Mouse (Mus musculus) yolk sac, embryonic 10.5 days (tissue): Measurements from ENCODE around the gene Radil.
A peak's percentile ranks its signal among the peaks of the same experiment; 100 is the strongest.

ENCODE experiments used
- DNase-seq: peaks from one replicate; pipeline ENCODE4 v3.0.0-alpha.2; 2017; ENCODE audit warnings: low spot score

Gene Radil

DNA sequence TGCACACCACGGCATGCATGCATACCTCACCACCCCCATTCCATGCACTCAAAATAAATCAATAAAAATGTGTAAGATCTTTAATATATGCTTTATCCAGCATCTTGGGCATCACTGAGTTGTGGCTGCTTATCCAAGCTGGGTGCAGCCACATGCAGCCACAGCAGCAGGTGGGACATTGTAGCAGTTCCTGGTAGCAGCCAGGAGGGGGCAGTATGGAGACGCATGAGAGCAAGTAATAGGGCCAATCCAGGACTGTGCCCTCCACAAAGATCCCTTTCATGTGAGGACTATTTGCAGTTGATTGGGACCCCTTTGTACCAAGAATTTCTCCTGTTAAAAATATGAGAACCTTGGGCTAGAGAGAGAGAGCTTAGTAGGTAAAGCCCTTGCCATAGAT lies 68.4 kb downstream of the Radil start:
- no peak for DNase-seq

DNA sequence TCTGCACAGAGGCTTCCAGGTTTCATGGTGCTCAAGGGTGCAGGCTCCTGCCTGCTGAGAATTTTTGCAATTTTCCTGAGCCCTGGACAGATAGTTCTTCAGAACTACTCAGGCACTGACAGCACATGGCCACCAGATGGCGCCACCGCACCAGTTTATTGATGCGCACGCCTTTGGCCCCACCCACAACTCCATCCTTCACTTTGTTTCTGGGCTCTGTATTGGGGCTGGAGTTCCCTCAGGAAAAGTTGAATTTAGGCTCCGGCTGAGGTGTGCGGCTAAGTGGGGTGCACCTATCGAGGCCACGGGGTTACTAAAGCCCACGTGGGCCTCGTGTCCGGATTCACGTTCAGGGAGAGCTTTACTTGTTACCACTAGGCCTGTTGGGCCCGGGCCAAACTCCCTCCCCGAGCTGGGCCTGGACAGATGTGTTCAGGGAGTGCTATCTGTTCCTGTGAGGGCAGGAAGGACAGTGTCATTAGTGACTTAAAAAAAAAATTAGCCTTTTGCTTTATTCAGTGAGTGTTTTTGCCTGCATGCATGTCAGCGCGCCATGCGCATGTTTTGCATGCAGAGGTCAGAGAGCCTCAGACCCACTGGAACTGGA lies 72.0 kb downstream of the Radil start:
- peak; percentile 59 for DNase-seq

DNA sequence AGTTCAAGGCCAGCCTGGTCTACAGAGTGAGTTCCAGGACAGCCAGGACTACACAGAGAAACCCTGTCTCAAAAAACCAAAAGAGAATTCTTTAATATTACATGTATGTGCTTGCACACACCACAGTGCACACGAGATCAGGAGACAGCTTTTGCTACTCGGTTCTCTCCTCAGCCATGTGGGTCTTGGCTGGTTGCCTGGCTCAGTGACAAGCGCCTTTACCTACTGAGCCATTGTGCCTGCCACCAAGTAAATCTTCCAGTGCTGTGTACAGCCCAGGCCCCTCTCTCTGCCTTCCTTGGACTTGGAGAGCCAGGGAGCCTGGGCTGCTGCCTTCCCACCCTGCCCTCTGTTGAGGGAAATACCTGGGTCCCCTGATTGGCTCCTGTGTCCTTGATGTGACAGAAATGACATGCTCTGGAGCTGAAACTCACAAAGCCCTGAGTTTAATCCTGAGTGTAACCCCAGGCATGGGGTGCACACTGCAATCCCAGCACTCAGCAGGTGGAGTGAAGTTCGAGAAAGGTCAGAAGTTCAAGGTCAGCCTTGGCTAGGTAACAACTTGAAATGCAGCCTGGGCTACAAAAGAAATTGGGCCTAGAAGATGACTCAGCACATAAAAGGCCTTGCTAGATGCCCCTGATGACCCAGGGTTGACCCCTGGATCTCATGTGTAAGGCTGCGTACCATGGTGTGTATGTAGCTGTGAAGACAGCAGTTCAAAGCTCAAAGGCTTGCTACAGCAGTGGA lies 72.9 kb downstream of the Radil start:
- no peak for DNase-seq

DNA sequence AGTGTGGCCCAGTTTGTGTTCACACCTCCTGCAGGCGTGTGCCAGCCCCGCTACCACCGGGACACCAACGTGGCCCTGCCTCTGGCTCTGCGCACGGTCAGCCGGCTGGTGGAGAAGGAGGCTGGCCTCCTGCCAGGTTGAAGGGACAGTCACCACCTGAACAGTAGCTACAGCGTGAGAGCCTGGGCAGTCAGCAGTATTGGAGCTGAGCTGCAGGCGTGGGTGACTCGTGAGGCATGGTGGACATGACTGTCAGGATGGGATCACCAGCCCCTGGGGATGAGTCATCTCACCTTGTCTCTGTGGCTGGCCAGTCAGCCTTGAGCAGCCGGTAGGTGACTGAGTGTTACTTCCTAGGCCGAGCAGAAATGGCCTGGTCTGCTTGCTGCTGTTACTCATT lies 73.6 kb downstream of the Radil start:
- DNase-seq, result no peak

GRCm38 (mm10) chr5:142475669-142476068 lies 75.2 kb downstream of the Radil start:
- no peak for DNase-seq

- DNase-seq, result no peak
Measured at GRCm38 (mm10) chr5:142473696-142474095, 77.2 kb downstream of the Radil start.

DNA sequence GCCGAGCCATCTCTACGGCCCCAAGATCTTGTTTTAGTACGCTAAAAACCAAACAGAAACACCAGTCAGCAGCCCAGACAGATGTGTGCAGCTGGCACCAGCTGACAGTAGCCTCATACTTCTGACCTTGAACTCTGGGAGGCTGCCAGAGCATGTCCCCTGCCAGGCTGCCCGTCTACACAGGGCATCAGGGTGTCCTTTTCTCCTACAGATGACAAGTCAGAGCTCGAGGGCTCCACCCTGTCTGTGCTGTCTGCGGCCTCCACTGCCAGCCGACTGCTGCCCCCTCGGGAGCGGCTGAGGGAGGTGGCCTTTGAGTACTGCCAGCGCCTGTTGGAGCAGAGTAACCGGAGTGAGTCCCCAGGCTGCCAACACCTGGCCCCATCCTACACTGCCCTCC lies 81.1 kb downstream of the Radil start:
- DNase-seq, result no peak

DNA sequence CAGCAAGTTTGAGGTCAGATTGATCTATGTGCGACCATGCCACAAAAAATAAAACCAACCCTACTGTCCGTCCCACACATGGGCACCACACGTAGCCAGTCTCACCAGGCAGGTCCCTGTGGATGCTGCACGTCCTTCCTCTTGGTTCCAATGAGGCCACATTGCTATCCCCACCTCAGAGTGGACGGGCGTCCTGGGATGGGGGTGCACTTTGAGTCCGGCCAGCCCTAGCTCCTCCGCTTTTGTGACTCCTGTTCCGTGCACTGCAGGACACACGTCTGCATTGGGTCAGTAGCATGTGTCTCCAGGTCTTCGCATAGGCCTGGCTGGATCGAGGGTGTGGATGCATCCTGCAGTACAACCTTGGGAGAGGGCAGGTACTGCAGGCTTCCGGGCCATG lies 82.5 kb downstream of the Radil start:
- DNase-seq, result no peak

DNA sequence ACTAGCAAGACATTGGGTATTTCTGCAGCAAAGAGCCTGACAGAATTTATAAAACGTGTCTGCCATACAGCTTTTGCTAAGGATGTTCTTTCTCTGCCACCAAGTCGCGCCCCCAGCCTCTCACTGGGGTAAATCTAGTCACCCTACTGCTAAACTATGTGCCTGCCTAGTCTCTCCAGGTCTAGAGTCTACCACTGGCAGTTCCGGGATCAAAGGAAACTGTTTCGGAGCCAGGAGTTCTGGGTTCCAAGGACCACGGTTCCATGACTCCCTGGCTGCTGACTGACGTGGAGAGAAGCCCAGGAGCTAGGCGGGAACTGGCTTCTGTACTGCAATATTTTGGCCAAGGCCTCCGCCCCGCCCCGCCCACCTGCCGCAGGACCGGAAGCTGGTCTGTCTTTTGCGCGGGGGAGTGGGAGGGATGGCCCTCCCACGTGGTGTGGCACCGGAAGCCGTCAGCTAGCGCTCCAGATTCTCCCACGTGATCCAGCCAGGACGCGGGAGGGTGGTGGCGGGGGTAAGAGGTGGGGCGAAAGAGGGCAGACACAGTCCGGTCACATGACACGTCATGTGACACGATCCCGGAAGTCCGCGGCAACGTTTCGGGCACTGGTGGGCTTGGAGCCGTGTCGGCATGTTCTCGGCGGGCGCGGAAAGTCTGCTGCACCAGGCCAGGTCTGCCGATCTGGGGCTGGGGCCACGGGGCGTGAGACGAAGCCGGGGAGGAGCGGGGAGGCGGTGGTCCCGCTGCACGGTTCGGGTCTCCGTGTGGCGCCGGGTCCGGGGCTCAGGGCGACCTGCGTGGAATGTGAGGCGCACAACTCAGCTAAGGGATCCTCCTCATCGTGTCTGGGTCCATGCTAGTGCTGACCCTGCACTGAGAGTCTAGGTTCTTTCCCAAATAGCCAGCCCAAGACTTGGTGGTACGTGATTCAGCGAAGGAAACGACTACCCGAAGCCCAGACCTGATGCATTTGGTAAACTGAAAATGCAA lies 87.1 kb downstream of the Radil start, which contains the start of gene Ap5z1:
Gene Ap5z1 (plus strand): TSS at position 484 of the 994 bp plus-strand sequence.
- peak; percentile 98 for DNase-seq

DNA sequence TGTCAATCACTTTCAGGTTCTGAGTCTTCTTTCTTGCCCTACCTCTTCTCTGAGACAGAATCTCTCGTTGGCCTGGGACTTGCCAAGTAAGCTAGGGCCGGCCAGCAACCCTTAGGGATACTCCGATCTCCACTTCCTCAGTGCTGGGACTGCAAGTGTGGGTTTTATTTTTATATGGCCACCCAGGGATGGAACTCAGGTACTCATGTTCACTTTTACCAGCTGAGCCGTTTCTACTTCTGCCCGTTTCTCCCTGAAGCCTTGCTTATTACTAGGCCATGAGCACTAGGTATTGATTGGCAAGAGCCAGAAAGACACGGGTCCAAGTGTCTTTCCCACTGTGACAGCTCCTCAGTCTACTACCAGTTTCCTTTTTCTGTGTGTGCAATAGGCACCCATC lies 87.9 kb downstream of the Radil start:
- DNase-seq, result no peak

GRCm38 (mm10) chr5:142462641-142462948 lies 88.3 kb downstream of the Radil start:
- no peak for DNase-seq

GRCm38 (mm10) chr5:142461942-142462640 lies 88.8 kb downstream of the Radil start:
- DNase-seq, result no peak

DNA sequence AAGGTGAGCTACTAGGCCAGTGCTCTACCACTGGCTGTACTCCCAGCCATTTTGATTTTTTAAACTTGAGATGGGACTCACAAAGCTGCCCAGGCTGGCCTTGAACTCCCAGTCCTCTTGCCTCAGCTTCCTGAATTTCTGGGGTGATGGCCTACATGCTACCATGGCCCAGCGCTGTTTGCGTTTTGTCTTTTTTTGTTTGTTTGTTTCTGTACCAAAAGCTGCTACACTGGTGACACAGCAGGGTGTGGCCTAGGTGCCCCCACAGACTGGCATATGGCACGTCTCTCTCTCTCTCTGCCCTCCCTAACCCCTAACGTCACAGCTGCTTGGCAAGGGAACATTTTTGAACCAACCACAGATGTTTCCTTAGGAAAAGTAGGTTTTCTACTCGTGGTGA lies 91.1 kb downstream of the Radil start:
- no peak for DNase-seq

GRCm38 (mm10) chr5:142458791-142459557 lies 91.9 kb downstream of the Radil start:
- DNase-seq, result no peak

GRCm38 (mm10) chr5:142457345-142457744 lies 93.6 kb downstream of the Radil start:
- no peak for DNase-seq

DNA sequence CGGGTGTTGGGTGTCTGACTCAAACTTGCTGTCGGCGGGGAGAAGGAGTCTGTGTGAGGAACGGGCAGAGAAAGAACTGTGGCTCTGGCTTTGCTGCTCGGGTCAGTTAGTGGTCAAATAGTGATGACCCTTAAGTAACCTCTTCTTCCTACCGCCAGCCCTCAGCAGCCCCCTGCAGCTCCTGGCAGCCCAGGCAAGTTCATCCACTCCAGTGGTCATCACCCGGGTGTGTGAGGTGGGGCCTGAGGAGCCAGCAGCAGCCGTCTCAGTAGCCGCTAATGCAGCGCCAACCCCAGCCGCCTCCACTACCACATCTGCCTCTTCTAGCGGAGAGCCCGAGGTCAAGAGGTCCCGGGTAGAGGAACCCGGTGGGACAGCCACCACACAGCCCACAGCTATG lies 94.6 kb downstream of the Radil start:
- DNase-seq, result no peak

DNA sequence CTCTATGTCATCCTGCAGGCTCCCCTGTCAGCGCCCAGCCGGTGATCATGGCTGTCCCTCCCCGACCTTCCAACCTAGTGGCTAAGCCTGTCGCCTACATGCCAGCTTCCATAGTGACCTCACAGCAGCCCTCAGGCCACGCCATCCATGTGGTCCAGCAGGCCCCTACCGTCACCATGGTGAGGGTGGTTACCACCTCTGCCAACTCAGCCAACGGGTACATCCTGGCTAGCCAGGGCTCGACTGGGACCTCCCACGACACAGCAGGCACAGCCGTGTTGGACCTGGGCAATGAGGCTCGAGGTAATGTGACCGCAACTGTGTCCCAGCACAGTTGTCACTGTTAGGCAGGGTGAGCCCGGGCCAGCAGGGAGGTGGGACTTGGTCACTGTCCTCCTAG lies 97.2 kb downstream of the Radil start:
- no peak for DNase-seq

DNA sequence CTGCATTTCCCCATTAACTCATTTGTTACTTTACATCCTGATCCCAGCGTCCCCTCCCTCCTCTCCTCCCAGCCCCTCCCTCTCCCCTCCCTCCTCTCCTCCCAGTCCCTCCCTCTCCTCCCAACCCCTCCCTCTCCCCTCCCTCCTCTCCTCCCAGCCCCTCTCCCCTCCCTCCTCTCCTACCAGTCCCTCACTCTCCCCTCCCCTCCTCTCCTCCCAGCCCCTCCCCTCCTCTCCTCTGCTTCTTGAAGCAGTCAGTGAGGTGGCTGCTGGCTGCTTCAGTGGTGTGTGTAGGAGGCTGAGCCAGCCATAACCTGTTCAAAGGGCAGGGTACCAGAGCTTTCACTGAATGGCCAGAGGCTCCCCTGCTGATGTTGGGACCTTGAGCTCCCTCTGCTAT lies 99.1 kb downstream of the Radil start:
- DNase-seq, result peak; percentile 90

GRCm38 (mm10) chr5:142450846-142451245 lies 100.1 kb downstream of the Radil start:
- no peak for DNase-seq

GRCm38 (mm10) chr5:142448623-142449022 lies 102.3 kb downstream of the Radil start:
- DNase-seq, result no peak

- DNase-seq, result peak; percentile 87
Measured at GRCm38 (mm10) chr5:142448076-142448475, 102.8 kb downstream of the Radil start.
